Mouse (Mus musculus) midbrain, embryonic 11.5 days (tissue): ENCODE measurements around the gene Tmco5. TPM values are rescaled to one million over a fixed set of nuclear protein-coding genes. Genes with fewer than 3 reads are reported as not detected.

Experiments used
- ATAC-seq: fragments of 200-750 bp; cut with Nextera tagmentation; 2 replicates; pipeline ENCODE4 v1.8.0; 2017; ENCODE audit warnings: moderate TSS enrichment, moderate library complexity; ENCODE audit not compliant: low FRiP score
- DNase-seq: peaks from one replicate; pipeline ENCODE4 v3.0.0; 2015; ENCODE audit warnings: low spot score; ENCODE audit errors: missing footprints
- H3K27ac ChIP-seq: fragments of 300-500 bp; sonication (generic); 2 replicates; pipeline ENCODE4 v1.5.1; 2014; ENCODE audit warnings: low read depth, low read length
- H3K27me3 ChIP-seq: fragments of 300-500 bp; sonication (generic); 2 replicates; pipeline ENCODE4 v1.6.1; 2014; ENCODE audit warnings: mild to moderate bottlenecking, low read length, moderate library complexity, mixed read lengths; ENCODE audit not compliant: control insufficient read depth, insufficient read depth
- H3K36me3 ChIP-seq: fragments of 300-500 bp; sonication (generic); 2 replicates; pipeline ENCODE4 v1.6.1; 2014; ENCODE audit warnings: mild to moderate bottlenecking, low read length, moderate library complexity, mixed read lengths; ENCODE audit not compliant: control insufficient read depth, insufficient read depth
- H3K4me1 ChIP-seq: fragments of 300-500 bp; sonication (generic); 2 replicates; pipeline ENCODE4 v1.6.1; 2014; ENCODE audit warnings: low read length; ENCODE audit not compliant: control insufficient read depth, insufficient read depth
- H3K4me2 ChIP-seq: fragments of 300-500 bp; sonication (generic); 2 replicates; pipeline ENCODE4 v1.6.1; 2014; ENCODE audit warnings: mild to moderate bottlenecking, moderate library complexity
- H3K4me3 ChIP-seq: fragments of 300-500 bp; sonication (generic); 2 replicates; pipeline ENCODE4 v1.5.1; 2014; ENCODE audit warnings: low read depth, low read length
- H3K9ac ChIP-seq: fragments of 300-500 bp; sonication (generic); 2 replicates; pipeline ENCODE4 v1.6.1; 2014; ENCODE audit warnings: low read length
- H3K9me3 ChIP-seq: fragments of 300-500 bp; sonication (generic); 2 replicates; pipeline ENCODE4 v1.6.1; 2016; ENCODE audit warnings: low read length; ENCODE audit not compliant: control insufficient read depth
- WGBS: fragments of 180-500 bp; shearing (Covaris S2); extraction: QIAGEN DNeasy Blood & Tissue Kit; methylation state at CpG from one replicate; pipeline ENCODE4 v1.1.7; 2014; 5-methylcytosine and 5-hydroxymethylcytosine counted together
- polyA plus RNA-seq: library from polyadenylated mRNA; unstranded; fragments of >200 nt; fragmentation: Nextera tagmentation; extraction: Ambion mirVana; gene quantifications from 2 replicates; pipeline ENCODE4 v1.2.1, GENCODE M21; 2014

Gene Tmco5
- polyA plus RNA-seq, 1 experiment from 2014 or later = not detected

- Histone ChIP-seq H3K27ac (no peak overlapping the region), H3K27me3 (no peaks in the 10 kb centered on the region), H3K4me1 (no peaks in the 10 kb centered on the region), H3K9ac (no peak overlapping the region), H3K4me3 (no peak overlapping the region), H3K9me3 (no peaks in the 10 kb centered on the region), H3K36me3 (no peaks in the 10 kb centered on the region), H3K4me2 (no peak overlapping the region)
- 95% methylated on average over 3 of the region's 3 CpGs for WGBS
- ATAC-seq (no peak), DNase-seq (no peak)
Observed at GRCm38 (mm10) chr2:116879730-116880129, 1.2 kb downstream of the Tmco5 start.

GRCm38 (mm10) chr2:116893316-116893987 lies 15.0 kb downstream of the Tmco5 start:
- no peaks in the 10 kb centered on the region for H3K36me3 ChIP-seq
- ATAC-seq (peak; percentile 46), DNase-seq (no peak)
- no peak overlapping the region for H3K9ac ChIP-seq
- WGBS = 40% methylated on average over 14 of the region's 14 CpGs
- no peaks in the 10 kb centered on the region for H3K9me3 ChIP-seq
- no peaks in the 10 kb centered on the region for H3K27me3 ChIP-seq
- no peaks in the 10 kb centered on the region for H3K4me1 ChIP-seq
- H3K4me2 ChIP-seq = peak overlapping the region; percentile 69
- H3K4me3 ChIP-seq = no peak overlapping the region
- no peak overlapping the region for H3K27ac ChIP-seq

GRCm38 (mm10) chr2:116893988-116894363 lies 15.5 kb downstream of the Tmco5 start:
- Histone ChIP-seq H3K4me3 (peak overlapping the region; percentile 28; the same call in 1 of the 2 replicates), H3K36me3 (no peaks in the 10 kb centered on the region), H3K4me1 (no peaks in the 10 kb centered on the region), H3K4me2 (peak overlapping the region; percentile 69), H3K27ac (no peak overlapping the region), H3K9me3 (no peaks in the 10 kb centered on the region), H3K9ac (peak overlapping the region; percentile 45; the same call in 1 of the 2 replicates), H3K27me3 (no peaks in the 10 kb centered on the region)
- 3% methylated on average over 9 of the region's 9 CpGs for WGBS
- DNase-seq (peak; percentile 94), ATAC-seq (peak; percentile 84)

GRCm38 (mm10) chr2:116899615-116900272 lies 21.3 kb downstream of the Tmco5 start:
- Histone ChIP-seq H3K9me3 (no peaks in the 10 kb centered on the region), H3K9ac (peak overlapping the region; percentile 32), H3K4me1 (no peaks in the 10 kb centered on the region), H3K27ac (no peak overlapping the region), H3K36me3 (no peaks in the 10 kb centered on the region), H3K27me3 (0 out of 2 replicates have a peak, but pooled peaks cover 4% of the 10 kb centered on the region), H3K4me3 (0 out of 2 replicates have a peak overlapping the region, but pooled peaks have one; percentile 0), H3K4me2 (peak overlapping the region; percentile 31)
- 17% methylated on average over 19 of the region's 19 CpGs for WGBS
- ATAC-seq (peak; percentile 78), DNase-seq (peak; percentile 98)

DNA sequence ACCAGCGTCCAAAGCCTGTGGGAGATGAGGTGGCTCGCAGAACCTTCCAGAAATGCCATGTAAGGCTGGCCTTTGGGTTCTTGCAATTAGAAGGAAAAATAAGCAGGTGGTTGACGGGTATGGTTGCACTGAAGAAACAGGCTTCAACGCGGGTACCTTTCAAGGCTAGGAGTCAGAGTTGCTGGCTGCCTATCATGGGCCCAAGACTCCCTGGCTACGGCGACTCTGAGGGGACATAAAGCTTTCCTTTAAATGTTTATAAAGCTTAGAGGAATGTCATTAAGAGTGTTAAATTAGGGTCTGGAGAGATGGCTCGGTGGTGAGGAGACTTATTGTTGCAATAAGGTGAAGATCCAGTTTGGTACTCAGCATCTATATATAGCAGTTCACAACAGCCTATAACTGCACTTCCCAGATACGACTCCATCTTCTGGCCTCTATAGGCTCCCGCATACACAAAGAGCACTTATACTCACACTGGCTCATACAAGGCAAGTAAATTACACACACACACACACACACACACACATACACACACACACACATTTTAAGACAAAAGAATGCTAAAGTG lies 21.9 kb downstream of the Tmco5 start:
- DNase-seq = no peak
- Histone ChIP-seq H3K4me2 (peak overlapping the region; percentile 31), H3K4me1 (no peaks in the 10 kb centered on the region), H3K27me3 (0 out of 2 replicates have a peak, but pooled peaks cover 4% of the 10 kb centered on the region), H3K9me3 (no peaks in the 10 kb centered on the region), H3K4me3 (0 out of 2 replicates have a peak overlapping the region, but pooled peaks have one; percentile 0), H3K36me3 (no peaks in the 10 kb centered on the region), H3K27ac (no peak overlapping the region), H3K9ac (peak overlapping the region; percentile 32)
- WGBS = 35% methylated on average over 10 of the region's 10 CpGs
- peak; percentile 59 for ATAC-seq

DNA sequence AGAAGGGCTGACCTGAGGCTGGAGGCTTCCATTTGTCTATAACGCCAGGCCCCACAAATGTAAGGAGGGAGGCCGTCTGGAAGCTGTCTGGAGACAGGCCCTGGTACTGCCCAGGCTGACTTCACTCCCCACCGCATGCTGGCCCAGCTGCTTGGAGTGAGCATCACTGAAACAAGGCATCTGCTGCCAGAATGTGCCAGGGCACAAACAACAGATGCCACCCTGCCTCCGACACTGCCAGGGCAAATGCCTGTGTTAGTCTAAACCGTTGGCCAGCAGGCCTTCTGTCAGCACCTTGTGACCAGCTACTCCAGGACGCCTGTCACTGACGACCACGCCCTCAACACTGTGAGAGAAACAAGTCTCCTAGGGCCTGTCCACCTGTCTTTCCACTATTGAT lies 29.8 kb downstream of the Tmco5 start:
- Histone ChIP-seq H3K9ac (no peak overlapping the region), H3K36me3 (no peaks in the 10 kb centered on the region), H3K27me3 (no peaks in the 10 kb centered on the region), H3K27ac (no peak overlapping the region), H3K9me3 (no peaks in the 10 kb centered on the region), H3K4me3 (no peak overlapping the region), H3K4me2 (no peak overlapping the region), H3K4me1 (no peaks in the 10 kb centered on the region)
- WGBS = 81% methylated on average over 8 of the region's 8 CpGs
- ATAC-seq = no peak
- DNase-seq = no peak

- Histone ChIP-seq H3K4me2 (no peak overlapping the region), H3K27ac (no peak overlapping the region), H3K36me3 (no peaks in the 10 kb centered on the region), H3K4me1 (no peaks in the 10 kb centered on the region), H3K9ac (no peak overlapping the region), H3K9me3 (no peaks in the 10 kb centered on the region), H3K4me3 (no peak overlapping the region), H3K27me3 (no peaks in the 10 kb centered on the region)
- DNase-seq (no peak), ATAC-seq (no peak)
- 76% methylated on average over 7 of the region's 7 CpGs for WGBS
Observed at GRCm38 (mm10) chr2:116912334-116913070, 34.0 kb downstream of the Tmco5 start.

DNA sequence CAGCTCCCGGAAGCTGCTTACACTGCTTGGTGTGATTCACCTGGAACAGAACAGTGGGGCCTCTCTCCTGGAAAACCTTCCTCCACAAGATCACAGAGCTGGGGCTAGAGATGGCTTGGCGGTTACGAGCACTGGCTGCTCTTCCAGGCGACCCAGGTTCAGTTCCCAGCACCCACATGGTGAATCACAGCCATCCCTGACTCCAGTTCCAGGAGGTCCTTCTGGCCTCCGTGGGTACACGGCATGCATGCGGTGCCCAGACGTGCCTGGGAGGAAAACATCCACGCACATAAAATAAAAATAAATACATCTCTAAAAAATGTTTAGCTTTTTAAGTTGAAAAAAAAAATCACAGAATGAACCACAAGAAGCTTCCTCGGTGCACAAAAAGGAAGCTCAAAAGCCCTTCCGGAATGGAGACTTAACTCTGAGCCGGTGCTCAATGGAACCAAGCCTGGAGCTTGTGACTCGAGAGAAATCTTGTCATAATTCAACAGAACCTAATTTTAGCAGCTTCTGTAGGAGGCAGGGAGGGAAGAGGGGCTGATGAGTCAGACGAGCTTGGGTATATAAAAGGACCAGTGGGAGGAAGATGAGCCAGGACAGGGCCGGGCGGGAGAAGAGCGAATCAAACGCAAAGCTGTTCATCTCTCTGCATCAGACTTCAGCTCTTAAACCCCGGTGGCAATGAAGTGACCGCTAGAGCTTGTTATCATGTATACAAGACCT lies 35.4 kb downstream of the Tmco5 start:
- Histone ChIP-seq H3K4me2 (no peak overlapping the region), H3K27me3 (no peaks in the 10 kb centered on the region), H3K4me1 (no peaks in the 10 kb centered on the region), H3K4me3 (no peak overlapping the region), H3K9ac (no peak overlapping the region), H3K27ac (no peak overlapping the region), H3K9me3 (no peaks in the 10 kb centered on the region), H3K36me3 (no peaks in the 10 kb centered on the region)
- DNase-seq = no peak
- no peak for ATAC-seq
- 87% methylated on average over 20 of the region's 20 CpGs for WGBS
